Mouse (Mus musculus): ENCODE data around the gene Jazf1. TPM values are rescaled to one million over a fixed set of nuclear protein-coding genes. Genes with fewer than 3 reads are reported as not detected.

Jazf1 gene
- total RNA-seq, 4 experiments from 2014 or later: 1.4 to 2.0 (median 1.8) TPM

DNA sequence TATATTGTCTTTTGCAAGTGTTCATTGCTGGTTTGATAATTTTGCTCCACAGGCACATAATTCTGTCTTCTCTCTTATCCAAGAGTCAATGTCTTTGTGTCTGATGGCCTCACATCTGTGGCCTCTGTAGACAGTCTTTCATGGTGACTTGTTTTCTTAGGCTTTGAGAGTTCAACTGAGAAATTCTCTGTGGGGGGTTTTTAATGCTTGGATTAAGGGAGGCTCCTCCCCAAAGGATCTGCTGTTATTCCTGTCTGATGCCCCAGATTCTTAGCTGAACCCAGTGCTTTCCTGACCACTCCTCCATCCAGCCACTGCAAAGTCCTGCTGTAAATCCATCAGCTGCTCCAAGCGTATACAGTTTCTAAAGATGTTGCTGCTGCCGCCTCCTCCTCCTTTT is 112.3 kb downstream of the Jazf1 start:
- DNase-seq (ENCODE audit: low spot score): no peak

DNA sequence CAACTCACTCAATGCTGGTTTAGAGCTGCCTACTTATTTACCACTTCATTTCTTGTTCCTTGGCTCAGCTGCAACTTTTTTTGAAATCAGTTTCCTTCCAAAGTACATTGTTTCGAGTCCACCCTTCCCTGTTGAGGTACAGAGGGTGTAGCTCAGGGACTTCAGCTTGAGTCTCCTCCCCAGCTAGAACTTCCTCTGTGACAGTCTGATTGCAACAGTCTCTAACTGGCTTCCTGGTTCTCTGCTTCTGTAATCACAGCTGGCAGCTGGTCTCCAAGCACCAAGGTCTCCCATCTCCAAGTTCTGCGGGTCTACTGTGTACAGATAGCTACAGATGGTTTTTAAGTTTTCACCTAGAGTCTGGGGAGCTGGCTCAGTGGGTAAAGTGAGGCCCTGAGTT is 113.1 kb downstream of the Jazf1 start:
- DNase-seq (ENCODE audit: low spot score): peak; percentile 41

DNA sequence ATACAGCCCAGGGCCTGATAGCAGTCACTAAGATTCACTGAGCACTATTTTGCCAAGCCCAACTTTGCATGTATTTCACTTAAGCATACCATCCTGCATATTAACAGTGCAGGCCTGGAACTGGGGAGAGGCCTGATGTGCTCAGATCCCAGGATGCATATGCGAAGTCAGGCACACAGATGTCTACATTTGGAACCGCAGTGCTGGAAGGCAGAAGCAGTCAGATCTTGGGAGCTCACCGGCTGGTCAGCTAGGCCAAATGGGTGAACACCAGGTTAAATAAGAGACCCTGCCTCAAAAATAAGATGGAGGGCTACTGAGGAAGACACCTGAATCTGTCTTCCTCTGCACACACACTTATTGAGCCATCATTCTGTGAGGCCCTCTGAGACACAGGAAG is 113.6 kb downstream of the Jazf1 start:
- no peak for DNase-seq (ENCODE audit: low spot score)

DNA sequence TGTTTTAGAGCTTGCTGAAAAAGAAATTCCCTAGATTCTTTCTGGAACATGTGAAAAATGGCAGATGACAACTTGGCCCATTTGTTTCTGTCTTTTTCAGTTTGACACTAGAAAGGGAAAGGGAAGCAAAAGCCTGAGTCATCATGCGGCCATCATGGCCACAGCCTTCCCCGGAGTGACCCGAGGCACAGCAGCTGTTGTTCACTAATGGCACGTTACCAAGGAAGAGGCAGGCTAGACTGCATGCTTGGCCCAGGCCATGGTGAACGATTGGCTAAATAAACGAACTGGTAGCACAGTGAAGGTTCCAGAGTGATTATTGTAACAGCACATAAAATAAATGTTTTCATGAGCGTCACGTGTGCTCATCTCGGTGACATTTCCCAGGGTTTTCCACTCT is 114.0 kb downstream of the Jazf1 start:
- peak; percentile 33 for DNase-seq (ENCODE audit: low spot score)

DNA sequence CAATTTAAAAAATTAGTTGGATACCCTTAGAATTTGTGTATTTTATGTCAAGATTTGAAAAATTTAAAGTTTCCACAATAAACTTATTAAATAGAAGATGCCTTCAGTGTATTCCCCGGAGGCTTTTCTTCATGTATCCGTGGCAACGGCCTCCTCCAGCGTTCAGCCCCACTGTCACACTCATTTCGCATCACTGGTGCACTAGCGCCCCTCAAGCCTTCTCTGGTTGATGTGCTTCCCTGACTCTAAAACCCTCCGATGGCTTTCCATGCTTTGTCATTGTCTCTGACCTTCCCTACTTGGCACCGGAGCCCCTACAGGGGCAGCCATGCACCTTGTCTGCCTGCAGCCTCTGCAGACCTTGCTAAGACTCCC is 115.9 kb downstream of the Jazf1 start:
- DNase-seq (ENCODE audit: low spot score): no peak

DNA sequence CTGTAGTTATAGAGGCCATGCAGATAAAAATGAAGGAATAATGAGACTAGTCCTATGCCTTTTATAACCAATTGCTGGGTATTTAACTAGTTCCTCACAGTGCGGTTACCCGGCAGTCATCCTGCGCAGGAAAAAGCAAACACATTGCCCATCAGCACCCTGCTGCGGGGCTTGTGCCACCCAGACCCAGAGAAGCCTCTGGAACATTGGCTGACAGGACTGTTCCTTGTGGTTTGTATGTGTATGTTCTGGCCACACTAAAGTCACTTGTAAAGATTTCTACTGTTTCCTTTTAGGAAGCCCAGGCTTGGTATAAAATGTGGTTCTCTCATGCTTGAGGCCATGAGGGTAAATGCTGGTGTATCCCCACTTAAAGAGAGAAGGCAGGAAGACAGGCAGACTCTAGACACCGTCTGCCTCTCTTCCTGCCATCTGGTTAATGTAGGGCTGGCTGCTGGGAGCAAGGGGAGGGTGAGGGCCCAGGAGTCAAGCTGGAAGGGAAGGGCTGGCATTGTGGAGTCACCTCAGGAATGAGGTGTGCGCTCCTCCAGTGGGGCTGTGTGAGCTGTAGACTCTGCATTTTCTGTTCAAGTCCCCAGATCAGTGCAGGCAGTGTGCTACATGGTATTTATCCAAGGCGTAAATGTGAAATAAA is 116.4 kb downstream of the Jazf1 start:
- DNase-seq (ENCODE audit: low spot score): no peak

DNA sequence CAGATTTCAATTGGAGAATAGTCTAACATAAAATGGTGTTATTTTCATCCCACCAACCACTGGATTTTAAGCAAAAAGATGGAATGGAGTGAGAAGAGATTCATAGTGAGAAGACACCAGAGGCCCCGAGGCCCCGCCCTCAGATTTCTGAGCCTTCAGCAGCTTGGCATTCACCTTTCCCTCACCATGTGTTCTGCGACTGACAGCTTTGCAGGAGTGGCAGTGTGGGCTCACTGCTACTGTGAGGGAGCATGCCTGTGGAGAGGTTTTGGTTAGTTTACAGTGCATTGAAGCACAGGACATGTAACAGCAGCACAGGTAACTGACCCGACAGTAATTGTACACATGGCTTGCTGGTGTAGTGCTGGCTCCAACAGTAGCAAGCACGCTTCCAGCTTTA is 118.1 kb downstream of the Jazf1 start:
- DNase-seq (ENCODE audit: low spot score): no peak

DNA sequence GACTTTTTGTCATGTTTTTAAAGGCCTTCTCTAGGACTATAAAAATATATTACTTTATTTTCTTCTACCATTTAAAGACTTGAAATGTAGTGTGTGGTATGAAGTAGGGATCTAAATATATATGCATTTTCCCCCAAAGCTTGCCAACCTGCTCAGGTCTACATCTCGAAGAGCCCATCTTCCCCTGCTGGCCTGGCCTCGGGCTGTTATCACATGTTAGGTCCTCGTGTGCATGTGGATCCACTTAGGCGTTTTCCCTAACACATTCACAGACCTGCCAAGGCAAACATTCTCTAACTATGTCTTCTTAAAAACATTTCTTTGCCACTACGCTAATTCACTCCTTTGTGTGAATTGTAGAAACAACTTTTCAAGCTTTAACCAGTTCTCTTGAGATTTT is 125.9 kb downstream of the Jazf1 start:
- DNase-seq (ENCODE audit: low spot score): no peak

DNA sequence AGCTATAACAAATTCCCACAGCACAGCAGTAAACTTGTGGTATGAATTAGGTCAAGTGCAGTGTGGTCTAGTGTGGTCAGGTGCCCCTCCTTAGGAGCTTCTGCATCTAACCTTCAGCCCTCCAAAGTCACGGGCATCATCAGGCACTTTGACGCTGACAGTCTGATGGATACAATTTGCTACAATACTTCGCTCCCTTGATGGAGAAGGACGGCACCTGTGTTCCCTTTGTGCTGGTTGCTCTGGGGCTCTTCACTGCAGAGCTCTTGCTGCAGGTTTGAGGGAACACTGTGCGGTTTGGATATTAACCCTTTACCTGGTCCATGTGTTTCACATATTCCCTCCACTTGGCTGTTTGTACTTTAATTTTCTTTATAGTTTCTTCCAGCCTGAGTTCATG is 126.3 kb downstream of the Jazf1 start:
- DNase-seq (ENCODE audit: low spot score): no peak

DNA sequence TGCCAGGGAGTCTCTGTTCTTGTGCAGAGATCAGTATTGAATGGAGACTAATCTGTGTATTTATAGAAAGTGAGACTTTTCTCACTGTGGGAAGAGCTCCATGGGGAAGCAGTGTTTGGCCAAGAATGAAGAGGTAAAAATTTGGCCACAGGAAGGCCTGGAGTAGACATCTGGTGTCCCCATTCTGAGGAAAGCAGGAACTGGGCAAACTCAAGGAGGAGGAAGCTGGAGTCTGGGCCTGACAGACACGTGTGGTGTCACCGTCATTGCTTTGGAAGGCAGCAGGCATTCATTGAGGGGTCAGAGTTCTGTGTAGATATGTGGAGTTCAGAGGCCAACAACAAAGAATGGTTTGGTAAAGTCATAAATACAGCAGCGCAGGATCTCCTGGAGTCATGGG is 130.5 kb downstream of the Jazf1 start:
- DNase-seq (ENCODE audit: low spot score): no peak

DNA sequence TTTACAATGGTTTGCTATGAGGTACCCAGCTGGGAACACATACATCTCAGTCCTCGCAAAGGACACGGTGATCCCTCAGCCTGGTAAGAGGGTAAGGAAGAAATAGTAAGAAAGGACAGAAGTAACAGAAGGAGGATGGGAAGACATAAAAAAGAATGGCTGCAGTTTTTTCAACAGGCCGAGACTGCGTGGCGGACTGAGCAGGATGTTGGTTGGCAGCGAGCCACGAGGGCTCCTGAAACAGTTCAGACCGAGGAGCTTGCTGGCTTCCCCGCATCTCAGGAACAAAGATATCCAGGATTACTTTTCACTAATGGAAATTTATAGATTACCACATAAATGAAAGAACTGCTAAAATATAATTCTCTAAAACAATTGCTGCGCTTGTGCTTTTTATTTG is 131.4 kb downstream of the Jazf1 start:
- peak; percentile 41 for DNase-seq (ENCODE audit: low spot score)

DNA sequence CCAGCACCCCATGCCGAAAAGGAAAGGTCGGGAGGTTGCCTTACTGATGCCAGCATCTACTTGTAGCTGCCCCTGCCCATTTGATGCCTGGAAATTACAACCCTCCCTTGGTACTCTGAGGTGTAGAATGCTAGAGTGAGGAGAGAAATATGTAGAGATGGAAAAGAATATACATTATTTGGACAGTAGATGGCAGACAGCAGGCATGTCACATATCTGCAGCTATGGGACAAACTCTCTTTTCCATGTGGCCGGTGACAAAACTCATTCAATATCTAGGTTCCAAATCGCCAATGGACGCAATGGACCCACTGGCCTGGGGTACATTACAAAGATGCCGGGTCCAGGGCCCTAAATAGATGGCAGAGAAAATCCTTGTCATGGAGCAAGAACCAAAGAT is 134.4 kb downstream of the Jazf1 start:
- DNase-seq (ENCODE audit: low spot score): no peak

DNA sequence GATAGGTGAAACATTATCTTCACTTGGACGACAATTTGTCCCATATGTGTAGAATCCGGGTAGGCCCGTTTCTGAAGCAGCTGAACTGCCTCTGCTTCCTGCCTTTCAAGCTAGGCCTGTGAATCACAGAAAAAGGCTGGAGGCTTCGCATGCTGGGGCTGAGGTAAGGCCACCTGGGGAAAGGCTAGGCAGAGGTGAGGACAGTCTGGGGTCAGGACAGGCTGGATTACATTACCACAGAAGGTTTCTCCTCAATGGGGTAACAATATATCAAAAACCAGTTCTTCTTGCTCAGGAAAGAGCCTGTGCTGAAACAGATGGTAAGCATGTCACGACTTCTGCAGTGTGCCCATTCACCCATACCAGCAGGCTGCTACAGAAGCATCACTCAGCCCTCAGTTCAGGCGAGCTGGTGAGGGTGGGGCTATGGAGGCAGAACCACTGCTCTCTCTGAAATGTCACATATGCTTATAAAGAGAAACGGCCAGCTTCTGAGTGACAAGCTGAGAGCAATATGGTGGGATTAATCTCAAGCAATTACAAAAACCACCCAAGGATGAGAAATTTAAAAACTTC is 135.7 kb downstream of the Jazf1 start:
- DNase-seq (ENCODE audit: low spot score): no peak

DNA sequence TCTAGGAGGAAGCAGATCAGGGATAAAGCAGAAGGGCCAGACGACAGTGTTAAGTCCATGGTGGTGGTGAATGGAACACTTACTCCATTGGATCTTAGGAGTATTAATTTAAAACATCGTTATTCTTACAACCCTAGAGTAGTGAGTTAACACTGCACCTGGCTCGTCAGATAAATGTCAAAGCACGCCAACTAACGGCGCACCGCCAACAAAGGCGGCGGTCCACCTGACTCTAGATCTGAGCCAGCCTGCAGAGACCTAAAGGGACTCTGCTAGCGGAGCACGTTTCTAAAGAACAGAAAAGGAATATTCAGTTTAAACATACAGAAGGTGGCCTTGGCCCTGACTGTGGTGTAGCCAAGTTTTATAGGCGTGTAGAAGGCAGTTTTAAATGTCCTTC is 139.1 kb downstream of the Jazf1 start:
- DNase-seq (ENCODE audit: low spot score): no peak

DNA sequence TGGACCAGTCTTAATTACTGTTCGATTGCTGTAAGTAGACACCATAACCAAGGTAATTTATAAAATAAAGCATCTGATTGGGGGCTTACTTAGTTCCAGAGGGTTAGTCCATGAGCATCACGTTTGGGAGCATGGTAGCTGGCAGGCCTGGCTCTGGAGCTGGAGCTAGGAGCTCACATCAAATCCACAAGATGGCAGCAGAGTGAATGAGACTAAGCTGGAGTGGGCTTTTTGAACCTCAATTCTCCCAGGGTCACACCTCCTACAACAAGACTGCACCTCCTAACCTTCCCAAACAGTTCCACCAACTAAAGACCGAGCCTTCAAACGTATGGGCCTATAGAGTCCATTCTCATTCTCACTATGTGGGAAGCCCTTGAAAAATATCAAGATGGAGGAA is 141.5 kb downstream of the Jazf1 start:
- no peak for DNase-seq (ENCODE audit: low spot score)

DNA sequence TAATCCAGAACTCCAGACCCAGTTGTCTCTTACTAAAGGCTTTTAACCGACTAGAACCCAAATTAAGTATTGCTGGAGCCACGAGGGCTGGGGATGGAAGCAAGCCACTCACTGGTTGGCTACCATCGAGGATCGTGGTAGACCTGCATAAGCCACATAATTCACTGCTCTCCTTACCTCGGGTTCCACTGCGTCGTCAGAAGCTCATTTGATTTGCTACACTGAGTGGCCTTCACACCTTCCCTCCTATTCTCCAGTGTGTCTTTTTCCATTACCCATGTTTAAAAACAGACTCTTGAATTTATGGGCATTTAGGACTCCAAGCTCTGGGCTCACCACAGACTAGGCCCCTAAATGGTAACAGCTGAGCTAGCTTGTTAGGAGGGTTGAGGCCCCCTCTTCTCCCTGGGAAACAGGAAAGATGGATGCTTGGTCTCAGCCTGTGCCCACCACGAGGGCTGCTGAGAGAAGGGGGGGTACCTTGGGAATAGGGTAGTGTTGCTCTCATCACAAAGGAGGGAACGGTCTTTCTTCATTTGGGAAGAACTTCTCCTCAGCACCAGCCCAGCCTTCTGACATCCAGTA is 142.9 kb downstream of the Jazf1 start:
- DNase-seq (ENCODE audit: low spot score): no peak

DNA sequence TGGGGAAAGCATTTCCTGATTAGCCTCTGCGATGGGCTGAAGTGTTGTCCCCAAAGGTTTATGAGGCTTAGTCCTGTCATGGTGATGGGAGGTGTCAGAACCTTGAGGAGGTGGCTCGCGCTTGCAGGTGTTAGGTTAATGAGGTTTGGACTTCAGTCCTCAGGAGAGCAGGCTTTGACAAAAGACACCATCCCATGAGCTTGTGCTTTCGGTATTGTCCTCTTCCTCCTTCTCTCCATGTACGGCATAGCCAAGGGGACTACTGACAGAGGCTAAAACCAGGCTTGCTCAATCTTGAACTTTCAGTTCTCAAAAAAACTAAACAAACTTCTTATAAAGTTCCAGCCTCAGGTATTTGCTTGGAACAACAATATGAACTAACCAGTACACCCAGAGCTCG is 147.2 kb downstream of the Jazf1 start:
- no peak for DNase-seq (ENCODE audit: low spot score)

DNA sequence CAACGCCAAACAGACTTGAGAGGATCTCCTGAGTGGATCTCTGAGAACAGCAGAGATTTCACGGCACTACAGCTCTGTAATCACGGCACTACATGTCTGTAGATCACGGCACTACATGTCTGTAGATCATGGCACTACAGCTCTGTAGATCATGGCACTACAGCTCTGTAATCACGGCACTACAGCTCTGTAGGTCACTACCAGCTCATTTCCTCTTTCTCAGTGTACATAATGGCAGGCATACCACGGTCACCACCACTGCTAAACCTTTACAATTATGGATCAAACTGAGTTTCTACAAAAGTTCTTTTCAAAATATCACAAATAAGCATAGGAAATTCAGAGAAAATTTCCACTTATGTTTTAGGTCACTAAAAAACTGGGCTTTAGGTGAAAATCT is 147.7 kb downstream of the Jazf1 start:
- DNase-seq (ENCODE audit: low spot score): no peak

DNA sequence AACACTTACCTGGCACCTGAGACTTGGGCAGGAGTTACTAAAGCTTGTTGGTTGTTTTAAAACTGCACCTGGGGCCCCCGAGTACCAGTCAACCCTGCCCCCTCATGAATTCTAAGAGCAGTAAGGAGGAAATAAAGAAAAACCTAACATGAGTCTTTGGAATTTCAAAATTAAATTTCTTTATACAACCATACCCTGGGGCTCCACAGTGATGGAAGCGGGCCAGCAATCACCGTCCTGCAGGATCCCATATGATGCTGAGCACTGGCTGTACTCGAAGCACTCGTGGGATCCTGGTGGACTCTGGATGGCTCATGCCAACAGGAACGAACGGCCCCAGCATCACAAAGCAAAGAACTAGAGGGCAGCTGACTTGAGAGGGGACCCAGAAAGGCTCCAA is 149.0 kb downstream of the Jazf1 start:
- DNase-seq (ENCODE audit: low spot score): no peak

DNA sequence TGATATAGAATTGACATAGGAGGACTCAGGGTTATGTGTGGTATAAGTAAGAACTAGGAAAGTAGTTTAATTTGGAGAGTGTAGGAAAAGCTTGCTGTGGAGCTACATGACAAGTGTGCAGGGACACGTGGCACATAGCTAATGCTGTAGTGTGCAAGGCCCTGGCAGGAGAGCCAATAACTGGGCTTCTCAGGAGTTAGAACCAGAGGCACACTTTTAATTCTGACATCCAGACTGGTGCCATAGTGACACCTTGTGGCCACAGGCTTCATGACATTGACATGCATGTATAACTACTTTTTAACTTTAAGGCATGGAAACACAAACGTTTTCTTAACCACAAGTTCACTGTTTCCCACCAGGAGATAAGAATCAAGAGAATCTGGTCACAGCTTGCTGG is 149.5 kb downstream of the Jazf1 start:
- DNase-seq (ENCODE audit: low spot score): peak; percentile 75

DNA sequence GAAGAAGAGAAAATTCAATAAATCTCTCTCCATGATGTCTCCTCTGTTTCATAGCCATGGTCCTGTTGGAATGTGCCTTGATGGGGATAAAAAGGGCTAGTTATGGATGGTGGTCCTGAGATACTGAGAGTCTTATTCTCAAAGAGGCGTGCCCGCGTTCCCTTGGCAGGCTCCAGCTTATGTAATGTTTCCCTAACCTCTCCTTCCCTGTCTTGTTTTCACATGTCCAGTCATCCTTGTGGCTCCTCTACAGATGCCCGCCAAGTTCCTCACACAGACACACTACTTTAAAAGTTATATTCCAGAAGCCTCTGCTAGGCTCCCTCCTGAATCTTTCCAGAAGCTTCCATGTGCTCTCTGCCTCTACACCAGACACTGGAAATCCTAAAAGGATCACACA is 151.0 kb downstream of the Jazf1 start:
- no peak for DNase-seq (ENCODE audit: low spot score)

DNA sequence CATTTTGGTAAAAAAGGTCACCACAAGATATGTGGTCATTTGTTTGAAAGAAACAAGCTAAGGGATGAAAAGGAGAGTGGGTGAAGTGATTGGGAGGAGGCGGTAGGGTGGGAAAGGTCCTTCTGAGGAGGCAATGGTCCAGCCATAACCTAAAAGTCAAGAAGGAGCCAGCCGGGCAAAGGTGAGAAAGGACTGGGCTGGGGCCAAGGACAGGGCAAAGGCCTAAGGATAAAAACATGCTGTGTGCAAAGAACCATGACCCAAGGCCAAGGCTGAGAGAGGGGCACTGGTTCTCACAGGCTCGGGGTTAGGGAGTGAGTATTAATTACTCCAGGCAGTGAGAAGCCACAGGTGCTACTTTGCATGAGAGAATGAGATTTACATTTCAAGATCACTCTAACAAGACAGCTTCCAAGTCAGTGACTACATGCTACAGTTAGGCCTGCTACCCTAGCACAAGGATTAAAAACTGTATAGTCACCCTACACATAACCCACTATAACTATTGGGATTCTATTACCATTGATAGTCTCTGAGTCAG is 151.5 kb downstream of the Jazf1 start:
- no peak for DNase-seq (ENCODE audit: low spot score)

DNA sequence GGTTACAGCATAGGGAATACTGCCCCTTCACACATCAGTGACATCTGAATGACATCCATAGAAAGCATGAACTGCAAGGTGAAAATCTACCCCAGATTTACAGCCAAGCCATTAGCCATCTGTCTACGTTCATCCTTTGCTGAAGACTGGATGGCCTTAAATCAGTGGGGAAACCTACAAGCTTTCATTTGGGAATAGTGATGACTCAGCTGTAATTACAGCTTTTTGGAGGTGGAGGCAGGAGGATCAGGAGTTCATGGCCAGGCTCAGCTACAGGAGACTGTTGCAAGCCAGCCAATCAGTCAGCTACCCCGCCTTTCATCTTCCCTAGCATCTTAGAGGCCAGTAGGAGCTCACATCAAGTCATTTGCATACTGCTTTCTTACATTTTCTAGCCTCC is 153.5 kb downstream of the Jazf1 start:
- no peak for DNase-seq (ENCODE audit: low spot score)

Measured in heart, adult 8-10 months (tissue).